Mouse (Mus musculus) CH12.LX (cell line): ENCODE results near the gene Dad1. TPM values are rescaled to one million over a fixed set of nuclear protein-coding genes. Genes with fewer than 3 reads are reported as not detected.

Experiments
- DNase-seq: peaks from one replicate; pipeline ENCODE4 v3.0.0-alpha.2; 2013; ENCODE audit errors: extremely low read depth
- H3K27ac ChIP-seq: 2 replicates; pipeline ENCODE4 v1.5.1; 2012; ENCODE audit warnings: low read depth, mild to moderate bottlenecking, control low read depth, moderate library complexity; ENCODE audit not compliant: insufficient read depth
- H3K27me3 ChIP-seq: replicated peaks from 2 replicates; pipeline ENCODE3; 2012; ENCODE audit warnings: inconsistent platforms
- H3K36me3 ChIP-seq, 2 experiments: replicated peaks in 1 of 2; 2 replicates each; pipeline versions ENCODE3 to v1.6.1; 2012; ENCODE audit warnings: inconsistent platforms in 1 of 2, low read length in 1 of 2, mild to moderate bottlenecking in 1 of 2, mixed read lengths in 1 of 2, moderate library complexity in 1 of 2; ENCODE audit not compliant: control insufficient read depth in 1 of 2, insufficient read depth in 1 of 2
- H3K4me1 ChIP-seq, 2 experiments: 2 replicates each; pipeline ENCODE4 v1.6.1; 2012; ENCODE audit warnings: inconsistent platforms in 1 of 2, moderate library complexity in 1 of 2; ENCODE audit not compliant: insufficient read depth in 2 of 2, control insufficient read depth in 1 of 2
- H3K4me2 ChIP-seq: 2 replicates; pipeline ENCODE4 v1.6.1; 2012; ENCODE audit warnings: low read depth, mild to moderate bottlenecking, control low read depth; ENCODE audit not compliant: poor library complexity, insufficient read depth, severe bottlenecking
- H3K4me3 ChIP-seq, 3 experiments: fragments of 150-350 bp in 1 of 3; sonication (generic) in 1 of 3; replicated peaks in 1 of 3; 2 replicates each; pipeline versions ENCODE3 to v1.5.1; 2011 to 2012; ENCODE audit warnings: low read depth in 2 of 3, low read length in 2 of 3, mild to moderate bottlenecking in 2 of 3, moderate library complexity in 2 of 3, control low read depth in 1 of 3, improper control_type of control experiment in 1 of 3, inconsistent platforms in 1 of 3, mixed read lengths in 1 of 3; ENCODE audit not compliant: poor library complexity in 1 of 3
- H3K79me2 ChIP-seq: replicated peaks from 2 replicates; pipeline ENCODE4 v1.6.1; 2012; ENCODE audit warnings: mild to moderate bottlenecking, moderate library complexity; ENCODE audit not compliant: control insufficient read depth, poor library complexity, insufficient read depth, severe bottlenecking; ENCODE audit errors: extremely low read depth
- H3K9ac ChIP-seq: 2 replicates; pipeline ENCODE4 v1.6.1; 2012; ENCODE audit warnings: low read depth, mild to moderate bottlenecking, control low read depth, moderate library complexity; ENCODE audit not compliant: insufficient read depth
- H3K9me3 ChIP-seq: replicated peaks from 2 replicates; pipeline ENCODE3; 2012; ENCODE audit warnings: low read length, inconsistent platforms, mixed read lengths
- BHLHE40 ChIP-seq: IDR thresholded peaks from 2 replicates; pipeline ENCODE4 v1.6.1; 2011; ENCODE audit warnings: mild to moderate bottlenecking, low read depth, low read length, improper control_type of control experiment
- CHD1 ChIP-seq: IDR thresholded peaks from 2 replicates; pipeline ENCODE4 v1.6.1; 2012; ENCODE audit warnings: low read depth, low read length, improper control_type of control experiment, inconsistent platforms
- CHD2 ChIP-seq: IDR thresholded peaks from 2 replicates; pipeline ENCODE4 v1.6.1; 2011; ENCODE audit warnings: low read length, improper control_type of control experiment
- CTCF ChIP-seq, 2 experiments: IDR thresholded peaks in 1 of 2; conservative IDR thresholded peaks in 1 of 2; 2 replicates each; pipeline ENCODE4 v1.5.1; 2011 to 2012; ENCODE audit warnings: low read depth in 2 of 2, low read length in 2 of 2, improper control_type of control experiment in 1 of 2, inconsistent platforms in 1 of 2, mild to moderate bottlenecking in 1 of 2, moderate library complexity in 1 of 2
- E2F4 ChIP-seq: IDR thresholded peaks from 2 replicates; pipeline ENCODE4 v1.6.1; 2011; ENCODE audit warnings: low read depth, low read length, improper control_type of control experiment; ENCODE audit not compliant: insufficient replicate concordance
- ELF1 ChIP-seq: IDR thresholded peaks from 2 replicates; pipeline ENCODE4 v1.6.1; 2014; ENCODE audit warnings: low read depth, mild to moderate bottlenecking, inconsistent platforms, low read length, improper control_type of control experiment
- EP300 ChIP-seq: IDR thresholded peaks from 2 replicates; pipeline ENCODE4 v1.6.1; 2011; ENCODE audit warnings: low read length, improper control_type of control experiment
- ETS1 ChIP-seq: conservative IDR thresholded peaks from 2 replicates; pipeline ENCODE4 v1.6.1; 2012; ENCODE audit warnings: low read depth, mild to moderate bottlenecking, inconsistent platforms, low read length, improper control_type of control experiment, moderate library complexity
- GABPA ChIP-seq: IDR thresholded peaks from 2 replicates; pipeline ENCODE4 v1.6.1; 2012; ENCODE audit warnings: low read depth, low read length, improper control_type of control experiment, inconsistent platforms; ENCODE audit not compliant: insufficient replicate concordance
- HCFC1 ChIP-seq: IDR thresholded peaks from 2 replicates; pipeline ENCODE4 v1.6.1; 2012; ENCODE audit warnings: low read depth, mild to moderate bottlenecking, inconsistent platforms, low read length, improper control_type of control experiment
- IRF4 ChIP-seq: IDR thresholded peaks from 2 replicates; pipeline ENCODE4 v1.6.1; 2014; ENCODE audit warnings: low read depth, mild to moderate bottlenecking, inconsistent platforms, low read length, improper control_type of control experiment
- JUN ChIP-seq: IDR thresholded peaks from 2 replicates; pipeline ENCODE4 v1.6.1; 2011; ENCODE audit warnings: low read depth, mild to moderate bottlenecking, low read length, improper control_type of control experiment, moderate library complexity; ENCODE audit not compliant: insufficient read depth
- MAFK ChIP-seq: IDR thresholded peaks from 2 replicates; pipeline ENCODE4 v1.6.1; 2011; ENCODE audit warnings: low read length, improper control_type of control experiment; ENCODE audit not compliant: insufficient replicate concordance
- MAZ ChIP-seq: IDR thresholded peaks from 2 replicates; pipeline ENCODE4 v1.6.1; 2012; ENCODE audit warnings: low read depth, mild to moderate bottlenecking, inconsistent platforms, low read length, improper control_type of control experiment, moderate library complexity
- MEF2A ChIP-seq: IDR thresholded peaks from 2 replicates; pipeline ENCODE4 v1.6.1; 2014; ENCODE audit warnings: low read depth, mild to moderate bottlenecking, inconsistent platforms, low read length, improper control_type of control experiment, borderline replicate concordance
- MXI1 ChIP-seq: IDR thresholded peaks from 2 replicates; pipeline ENCODE4 v1.6.1; 2011; ENCODE audit warnings: mild to moderate bottlenecking, low read depth, low read length, improper control_type of control experiment
- NRF1 ChIP-seq: IDR thresholded peaks from 2 replicates; pipeline ENCODE4 v1.6.1; 2014; ENCODE audit warnings: low read depth, mild to moderate bottlenecking, inconsistent platforms, low read length, improper control_type of control experiment, moderate library complexity
- PAX5 ChIP-seq: IDR thresholded peaks from 2 replicates; pipeline ENCODE4 v1.6.1; 2012; ENCODE audit warnings: low read length, inconsistent platforms, mixed read lengths
- POLR2A ChIP-seq: IDR thresholded peaks from 2 replicates; pipeline ENCODE4 v1.6.1; 2011; ENCODE audit warnings: low read depth, mild to moderate bottlenecking, improper control_type of control experiment, low read length
- POLR2AphosphoS2 ChIP-seq: IDR thresholded peaks from 2 replicates; pipeline ENCODE4 v1.6.1; 2011; ENCODE audit warnings: low read depth, low read length, improper control_type of control experiment
- RAD21 ChIP-seq: IDR thresholded peaks from 2 replicates; pipeline ENCODE4 v1.6.1; 2011; ENCODE audit warnings: low read depth, mild to moderate bottlenecking, low read length, improper control_type of control experiment, moderate library complexity
- RCOR1 ChIP-seq: conservative IDR thresholded peaks from 2 replicates; pipeline ENCODE4 v1.6.1; 2012; ENCODE audit warnings: low read depth, mild to moderate bottlenecking, inconsistent platforms, low read length, improper control_type of control experiment
- SIN3A ChIP-seq: IDR thresholded peaks from 2 replicates; pipeline ENCODE4 v1.6.1; 2012; ENCODE audit warnings: low read length, improper control_type of control experiment, inconsistent platforms
- TBP ChIP-seq: conservative IDR thresholded peaks from 2 replicates; pipeline ENCODE4 v1.6.1; 2011; ENCODE audit warnings: low read depth, low read length, improper control_type of control experiment
- TCF12 ChIP-seq: IDR thresholded peaks from 2 replicates; pipeline ENCODE4 v1.6.1; 2014; ENCODE audit warnings: low read depth, mild to moderate bottlenecking, inconsistent platforms, low read length, improper control_type of control experiment
- UBTF ChIP-seq: IDR thresholded peaks from 2 replicates; pipeline ENCODE4 v1.6.1; 2012; ENCODE audit warnings: low read depth, mild to moderate bottlenecking, inconsistent platforms, low read length, improper control_type of control experiment, moderate library complexity
- USF1 ChIP-seq: IDR thresholded peaks from 2 replicates; pipeline ENCODE4 v1.6.1; 2014; ENCODE audit warnings: low read depth, mild to moderate bottlenecking, inconsistent platforms, low read length, improper control_type of control experiment
- USF2 ChIP-seq: conservative IDR thresholded peaks from 2 replicates; pipeline ENCODE4 v1.6.1; 2011; ENCODE audit warnings: low read depth, low read length, improper control_type of control experiment
- ZC3H11A ChIP-seq: IDR thresholded peaks from 2 replicates; pipeline ENCODE4 v1.6.1; 2012; ENCODE audit warnings: low read depth, mild to moderate bottlenecking, inconsistent platforms, low read length, improper control_type of control experiment
- ZKSCAN1 ChIP-seq: IDR thresholded peaks from 2 replicates; pipeline ENCODE4 v1.6.1; 2012; ENCODE audit warnings: low read depth, inconsistent platforms, low read length, improper control_type of control experiment, borderline replicate concordance
- ZMIZ1 ChIP-seq: IDR thresholded peaks from 2 replicates; pipeline ENCODE4 v1.6.1; 2012; ENCODE audit warnings: low read depth, mild to moderate bottlenecking, inconsistent platforms, low read length, improper control_type of control experiment
- ZNF384 ChIP-seq: IDR thresholded peaks from 2 replicates; pipeline ENCODE4 v1.6.1; 2012; ENCODE audit warnings: low read depth, low read length, improper control_type of control experiment, inconsistent platforms
- dilution Hi-C: fragments of 300-500 bp; cut with MboI; formaldehyde crosslinking; loops from 2 replicates; pipeline ENCODE4 v1.14.3; 2020; ENCODE audit warnings: low sequenced_read_pairs; ENCODE audit not compliant: extremely low pct_unique_long_range_greater_than_20kb, extremely low pct_ligation_motif_present
- in situ Hi-C: fragments of 300-500 bp; cut with MboI; formaldehyde crosslinking; loops from 3 replicates; pipeline ENCODE4 v1.14.3; 2019; ENCODE audit warnings: low sequenced_read_pairs, low pct_ligation_motif_present, low pct_unique_long_range_greater_than_20kb, mixed read lengths
- polyA plus RNA-seq: library from polyadenylated mRNA; unstranded; fragments of >175 nt; gene quantifications from 2 replicates; pipeline ENCODE4 v1.2.1, GENCODE M21; 2012; ENCODE audit warnings: low read depth; ENCODE audit not compliant: insufficient read length
- total RNA-seq, 2 experiments: library from RNA; depleted of rRNA; stranded (reverse); fragments of 300-350 nt in 1 of 2; fragments of >200 nt in 1 of 2; gene quantifications; 2 replicates each; pipeline ENCODE4 v1.2.3; 2012 to 2014

The Dad1 gene
- total and polyA plus RNA-seq, 3 experiments, result 161 to 287 (median 279) TPM

GRCm38 (mm10) chr14:54240542-54240941 lies 13.4 kb downstream of the Dad1 start:
- dilution Hi-C loops, result no loop called here
- peaks cover 11% of the 10 kb centered on the region for H3K9me3 ChIP-seq

DNA sequence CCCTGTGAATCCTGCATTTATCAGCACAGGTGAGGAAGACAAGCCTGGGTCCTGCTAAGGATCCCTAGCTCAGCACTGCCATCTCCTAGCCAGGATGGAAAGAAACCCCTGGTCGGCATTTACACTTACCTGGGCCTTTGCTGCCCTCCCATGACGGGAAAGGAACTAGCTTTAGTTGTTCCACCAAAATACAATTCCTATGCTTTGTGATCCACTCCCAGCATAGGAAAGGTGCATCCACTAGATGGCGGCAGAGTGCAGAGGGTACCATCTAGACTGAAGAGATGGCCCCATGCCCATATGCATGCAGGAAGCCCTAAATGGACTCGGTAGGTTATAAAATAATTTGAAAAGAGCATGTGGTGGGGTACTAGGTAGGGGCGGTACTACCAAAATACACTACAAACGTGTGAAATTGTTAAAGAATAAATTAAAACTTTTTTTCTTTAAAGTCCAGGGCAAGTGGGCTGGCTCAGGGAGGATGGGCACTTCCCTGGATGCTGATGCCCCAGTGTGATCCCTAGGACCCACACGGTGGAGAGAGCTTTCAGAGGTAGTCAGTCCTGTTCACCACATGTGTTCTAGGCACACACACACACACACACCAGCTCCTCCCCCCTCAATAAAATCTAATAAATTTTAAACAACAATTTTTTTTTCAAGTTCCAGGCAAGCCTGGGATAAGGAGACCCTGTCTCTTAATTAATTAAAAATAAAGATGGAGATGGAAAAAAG lies 14.7 kb downstream of the Dad1 start:
- peak; percentile 88 for DNase-seq
- dilution Hi-C loops (no loop called here), in situ Hi-C loops (loop anchor here (10.0 kb wide), 1 partner anchor 196 kb away; the partner anchor contains the start of gene Mmp14)
- Histone ChIP-seq H3K27me3 (no peaks in the 10 kb centered on the region), H3K4me1 (peaks cover 2 to 26% of the 10 kb centered on the region in 2 experiments), H3K36me3 (peaks cover 54 to 91% of the 10 kb centered on the region in 2 experiments), H3K79me2 (peaks cover 3% of the 10 kb centered on the region), H3K4me3 (no peak overlapping the region), H3K27ac (no peak overlapping the region), H3K9ac (no peak overlapping the region), H3K9me3 (peaks cover 11% of the 10 kb centered on the region), H3K4me2 (no peak overlapping the region)
- TF ChIP-seq PAX5, result no peak
- TF ChIP-seq MXI1, result no peak
- TF ChIP-seq CHD1, result 0 out of 2 replicates have a peak, but pooled peaks have one; percentile 35
- no peak for TF ChIP-seq NRF1
- TF ChIP-seq TBP, result 0 out of 2 replicates have a peak, but pooled peaks have one; percentile 8
- TF ChIP-seq TCF12, result no peak
- TF ChIP-seq ZKSCAN1, result no peak
- TF ChIP-seq E2F4, result no peak
- TF ChIP-seq RAD21, result peak; percentile 85
- TF ChIP-seq POLR2AphosphoS2, result no peak
- TF ChIP-seq ZMIZ1, result no peak
- TF ChIP-seq CHD2, result no peak
- TF ChIP-seq UBTF, result no peak
- TF ChIP-seq ETS1, result no peak
- 0 out of 2 replicates have a peak, but pooled peaks have one; percentile 21 for TF ChIP-seq ZNF384
- TF ChIP-seq CTCF (conservative IDR thresholded peaks at IDR 0.05 in 1 of 2, IDR thresholded peaks at IDR 0.05 in 1 of 2; ENCODE audit: low read depth in 2 of 2, low read length in 2 of 2), result peak; percentile 92 to 98
- no peak for TF ChIP-seq USF2
- TF ChIP-seq ELF1, result peak; percentile 21; the same call in 1 of the 2 replicates
- TF ChIP-seq USF1, result no peak
- no peak for TF ChIP-seq POLR2A
- TF ChIP-seq IRF4, result no peak; the same call in 1 of the 2 replicates
- no peak for TF ChIP-seq JUN
- TF ChIP-seq MAFK, result peak; percentile 20; the same call in 1 of the 2 replicates
- no peak for TF ChIP-seq GABPA
- no peak for TF ChIP-seq HCFC1
- TF ChIP-seq ZC3H11A, result peak; percentile 64
- 0 out of 2 replicates have a peak, but pooled peaks have one; percentile 27 for TF ChIP-seq MAZ
- TF ChIP-seq MEF2A, result peak; percentile 32; the same call in 1 of the 2 replicates
- TF ChIP-seq SIN3A, result no peak
- no peak for TF ChIP-seq EP300

More at GRCm38 (mm10) chr14:54240542-54240941, 13.4 kb downstream of the Dad1 start:
- H3K9ac ChIP-seq, result no peak overlapping the region
- peaks cover 0 to 20% of the 10 kb centered on the region in 2 experiments; a peak in 2 of 4 replicates for H3K4me1 ChIP-seq
- no peaks in the 10 kb centered on the region for H3K27me3 ChIP-seq
- H3K4me2 ChIP-seq, result no peak overlapping the region
- TF ChIP-seq TBP (no peak), MAFK (no peak), RCOR1 (no peak), BHLHE40 (no peak)
- in situ Hi-C loops, result no loop called here
- no peak overlapping the region for H3K27ac ChIP-seq
- peaks cover 47 to 91% of the 10 kb centered on the region in 2 experiments for H3K36me3 ChIP-seq
- H3K79me2 ChIP-seq, result peaks cover 3% of the 10 kb centered on the region
- no peak overlapping the region for H3K4me3 ChIP-seq
- no peak for DNase-seq
